Mouse (Mus musculus) kidney, adult 2 months (tissue): ENCODE results near the gene Fgf7. TPM values are rescaled to one million over a fixed set of nuclear protein-coding genes. Genes with fewer than 3 reads are reported as not detected.
A peak's percentile ranks its signal among the peaks of the same experiment; 100 is the strongest.

ENCODE experiments used
- DNase-seq: peaks from one replicate; pipeline ENCODE4 v3.0.0; 2021
- H3K27ac ChIP-seq: fragments of 200-500 bp; 2 replicates; pipeline ENCODE4 v1.5.1; 2012; ENCODE audit warnings: low read depth, low read length, control low read depth, inconsistent platforms; ENCODE audit not compliant: insufficient read depth
- H3K27me3 ChIP-seq: fragments of 200-500 bp; replicated peaks from 2 replicates; pipeline ENCODE4 v1.6.1; 2012; ENCODE audit warnings: mild to moderate bottlenecking, moderate library complexity, low read length, inconsistent platforms; ENCODE audit not compliant: control insufficient read depth, insufficient read depth
- H3K36me3 ChIP-seq: fragments of 200-500 bp; 2 replicates; pipeline ENCODE4 v1.6.1; 2012; ENCODE audit warnings: mild to moderate bottlenecking, moderate library complexity, low read length, inconsistent platforms; ENCODE audit not compliant: control insufficient read depth, insufficient read depth
- H3K4me1 ChIP-seq: fragments of 200-500 bp; 2 replicates; pipeline ENCODE4 v1.6.1; 2011; ENCODE audit warnings: low read length; ENCODE audit not compliant: control insufficient read depth, insufficient read depth
- H3K4me3 ChIP-seq: fragments of 200-500 bp; 2 replicates; pipeline ENCODE4 v1.5.1; 2011; ENCODE audit warnings: mild to moderate bottlenecking, low read depth, low read length, control low read depth; ENCODE audit not compliant: insufficient read depth
- CTCF ChIP-seq: fragments of 200-500 bp; conservative IDR thresholded peaks from 2 replicates; pipeline ENCODE4 v1.5.1; 2011; ENCODE audit warnings: low read depth, mild to moderate bottlenecking, control low read depth, low read length, moderate library complexity, mixed read lengths; ENCODE audit not compliant: insufficient read depth, insufficient read length
- POLR2A ChIP-seq: fragments of 200-500 bp; IDR thresholded peaks from one replicate; pipeline ENCODE4 v1.6.1; 2011; ENCODE audit warnings: low read depth, low read length, control low read depth
- WGBS: fragments of 180-500 bp; shearing (Covaris S2); methylation state at CpG from one replicate; pipeline ENCODE4 v1.1.7; 2018; 5-methylcytosine and 5-hydroxymethylcytosine counted together
- polyA plus RNA-seq: library from polyadenylated mRNA; depleted of rRNA; stranded (reverse); fragments of >200 nt; gene quantifications from 2 replicates; pipeline ENCODE4 v1.2.3, GENCODE M21; 2012

Fgf7 gene
- polyA plus RNA-seq, 1 experiment = 0.47 TPM

GRCm38 (mm10) chr2:126033114-126033972 lies 1.1 kb upstream of the Fgf7 start:
- peak; percentile 28 for DNase-seq

GRCm38 (mm10) chr2:126035013-126035770 lies 734 bp downstream of the Fgf7 start:
- no peaks in the 10 kb centered on the region for H3K36me3 ChIP-seq
- WGBS = 79% methylated on average over 15 of the region's 15 CpGs
- no peak overlapping the region for H3K27ac ChIP-seq
- no peaks in the 10 kb centered on the region for H3K4me1 ChIP-seq
- no peak overlapping the region for H3K4me3 ChIP-seq
- TF ChIP-seq CTCF = no peak
- no peaks in the 10 kb centered on the region for H3K27me3 ChIP-seq
- no peak for DNase-seq

More at GRCm38 (mm10) chr2:126033114-126033972, 1.1 kb upstream of the Fgf7 start:
- Histone ChIP-seq H3K36me3 (no peaks in the 10 kb centered on the region), H3K4me1 (no peaks in the 10 kb centered on the region), H3K4me3 (no peak overlapping the region), H3K27me3 (no peaks in the 10 kb centered on the region), H3K27ac (no peak overlapping the region)
- WGBS = 62% methylated on average over 8 of the region's 8 CpGs
- TF ChIP-seq CTCF = 0 out of 2 replicates have a peak, but pooled peaks have one; percentile 9
- TF ChIP-seq POLR2A = no peak

GRCm38 (mm10) chr2:126036121-126036520 lies 1.7 kb downstream of the Fgf7 start:
- TF ChIP-seq POLR2A (no peak), CTCF (no peak)
- WGBS = 89% methylated on average over 4 of the region's 4 CpGs
- no peak overlapping the region for H3K27ac ChIP-seq
- DNase-seq = no peak
- no peaks in the 10 kb centered on the region for H3K27me3 ChIP-seq
- no peaks in the 10 kb centered on the region for H3K4me1 ChIP-seq
- H3K36me3 ChIP-seq = no peaks in the 10 kb centered on the region
- no peak overlapping the region for H3K4me3 ChIP-seq

GRCm38 (mm10) chr2:126038221-126039000 lies 4.0 kb downstream of the Fgf7 start:
- Histone ChIP-seq H3K27me3 (no peaks in the 10 kb centered on the region), H3K36me3 (no peaks in the 10 kb centered on the region), H3K27ac (no peak overlapping the region), H3K4me1 (no peaks in the 10 kb centered on the region), H3K4me3 (no peak overlapping the region)
- 80% methylated on average over 7 of the region's 7 CpGs for WGBS
- no peak for DNase-seq
- TF ChIP-seq POLR2A = no peak
- TF ChIP-seq CTCF = no peak

GRCm38 (mm10) chr2:126039414-126039891 lies 5.0 kb downstream of the Fgf7 start:
- whole genome bisulfite sequencing = 79% methylated on average over 4 of the region's 4 CpGs
- no peak overlapping the region for H3K4me3 ChIP-seq
- no peak overlapping the region for H3K27ac ChIP-seq
- no peaks in the 10 kb centered on the region for H3K27me3 ChIP-seq
- no peak for TF ChIP-seq POLR2A
- no peak for TF ChIP-seq CTCF
- H3K4me1 ChIP-seq = no peaks in the 10 kb centered on the region
- H3K36me3 ChIP-seq = no peaks in the 10 kb centered on the region
- no peak for DNase-seq

- Histone ChIP-seq H3K4me3 (no peak overlapping the region), H3K4me1 (no peaks in the 10 kb centered on the region), H3K27me3 (no peaks in the 10 kb centered on the region), H3K36me3 (no peaks in the 10 kb centered on the region), H3K27ac (no peak overlapping the region)
- WGBS = 85% methylated on average over 2 of the region's 2 CpGs
- DNase-seq = no peak
- no peak for TF ChIP-seq POLR2A
- TF ChIP-seq CTCF = no peak
These were observed 6.2 kb downstream of the Fgf7 start for GRCm38 (mm10) chr2:126040651-126041050.

- WGBS = 93% methylated on average over 6 of the region's 6 CpGs
- TF ChIP-seq POLR2A (no peak), CTCF (no peak)
- H3K27ac ChIP-seq = no peak overlapping the region
- H3K36me3 ChIP-seq = no peaks in the 10 kb centered on the region
- no peaks in the 10 kb centered on the region for H3K4me1 ChIP-seq
- H3K4me3 ChIP-seq = no peak overlapping the region
- DNase-seq = no peak
- no peaks in the 10 kb centered on the region for H3K27me3 ChIP-seq
These were observed 6.8 kb downstream of the Fgf7 start for GRCm38 (mm10) chr2:126041237-126041636.
